Mouse (Mus musculus) megakaryocyte-erythroid progenitor cell, adult 5-6 weeks (primary cell): ENCODE data around the gene Dock3. TPM values are rescaled to one million over a fixed set of nuclear protein-coding genes. Genes with fewer than 3 reads are reported as not detected.

Experiments used
- ATAC-seq: replicated peaks from 2 replicates; pipeline ENCODE4 v1.8.0; 2016; ENCODE audit warnings: mild to moderate bottlenecking, inconsistent platforms; ENCODE audit not compliant: severe bottlenecking, poor library complexity, low FRiP score, low TSS enrichment
- total RNA-seq, 2 experiments: library from RNA; stranded (forward) in 1 of 2; stranded (reverse) in 1 of 2; fragments of 200-1000, 215-1000 nt in 1 of 2; fragments of >200 nt in 1 of 2; fragmentation: Nextera tagmentation in 1 of 2; gene quantifications; 2 replicates each; pipeline ENCODE4 v1.2.3; 2014 to 2017

Gene Dock3
- total RNA-seq (2014; fragmentation: Nextera tagmentation) = 0.09 TPM in 1 of 2 replicates, not detected in the other
- total RNA-seq (2017) = not detected in 2 replicates

- ATAC-seq = no peak
Measured at GRCm38 (mm10) chr9:107231539-107232139, at the start of gene Dock3. Gene Dock3, minus strand, starts transcription at chr9:107231909.

DNA sequence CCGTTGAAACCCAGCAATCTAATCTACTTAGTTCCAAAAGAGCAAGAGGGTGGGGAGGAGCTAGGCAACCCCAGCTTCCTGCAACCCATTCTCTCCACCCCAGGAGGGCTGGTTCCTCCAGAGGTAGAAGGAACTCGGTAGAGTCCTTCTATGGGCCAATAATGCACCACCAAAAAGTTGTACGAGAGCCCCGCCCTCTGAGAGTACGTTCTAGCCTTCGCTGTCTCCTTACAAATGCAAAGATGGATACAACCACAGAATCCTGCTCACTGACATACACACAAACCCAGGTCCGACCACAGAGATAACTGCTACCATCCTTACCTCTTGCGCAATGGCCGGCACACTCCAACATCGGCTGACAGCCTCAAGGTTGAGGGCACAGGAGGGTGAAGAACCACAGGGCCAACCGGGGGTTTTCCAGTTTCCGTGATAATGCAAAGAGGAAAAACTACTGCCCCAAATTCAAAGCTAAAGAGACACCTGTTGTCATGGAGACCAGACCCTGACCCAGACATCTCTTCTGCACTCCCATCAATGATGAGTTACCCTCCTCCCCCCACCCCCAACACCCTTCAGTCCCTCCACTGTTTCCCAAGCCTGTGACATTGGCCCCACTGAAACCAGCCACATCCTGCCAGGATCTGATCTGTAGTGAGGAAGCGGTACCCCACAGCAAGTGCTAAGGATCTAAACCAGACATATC lies 48.8 kb upstream of the Dock3 start:
- ATAC-seq = peak; percentile 65

GRCm38 (mm10) chr9:107279378-107280321 lies 47.9 kb upstream of the Dock3 start:
- peak; percentile 14; the same call in 1 of the 2 replicates for ATAC-seq

DNA sequence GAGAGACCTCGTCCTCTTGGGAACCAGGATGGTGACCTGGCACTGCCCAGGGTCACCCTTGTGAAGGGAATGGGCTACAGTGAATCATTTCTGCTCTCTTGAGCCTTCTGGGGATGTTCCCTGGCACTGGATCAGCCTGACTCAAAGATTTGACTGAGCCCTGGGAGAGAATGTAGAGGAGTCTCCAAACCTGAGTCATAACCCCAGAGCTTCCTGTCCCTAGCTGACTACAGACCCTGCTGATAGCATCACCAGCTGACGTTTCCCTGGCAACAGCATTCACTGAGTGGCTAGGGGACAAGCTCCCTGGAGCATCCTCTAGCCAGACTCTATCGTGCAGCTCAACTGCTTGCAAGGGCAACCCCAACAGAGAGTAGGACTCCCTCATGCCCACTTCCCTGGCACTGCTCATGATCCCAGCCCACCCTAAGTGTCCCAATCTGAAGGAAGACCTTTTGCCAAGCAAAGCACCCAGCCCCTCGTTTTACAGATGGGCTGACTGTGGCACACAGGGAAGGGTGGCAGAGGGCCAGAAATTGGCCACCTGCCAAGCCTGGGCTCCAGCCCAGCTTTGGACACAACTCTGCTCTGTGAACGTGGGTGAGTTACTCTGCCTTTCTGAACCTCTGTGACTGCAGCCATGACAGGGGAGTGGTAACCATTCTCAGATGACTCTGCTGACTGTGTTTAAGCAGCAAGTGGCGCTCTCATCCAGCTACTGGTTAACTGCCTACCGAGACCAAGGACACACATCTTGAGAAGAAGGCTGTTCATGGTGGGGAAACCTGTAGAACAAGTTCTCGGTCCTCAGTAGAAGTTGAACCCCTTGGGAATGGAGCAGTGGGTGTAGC lies 47.0 kb upstream of the Dock3 start:
- peak; percentile 23; the same call in 1 of the 2 replicates for ATAC-seq

DNA sequence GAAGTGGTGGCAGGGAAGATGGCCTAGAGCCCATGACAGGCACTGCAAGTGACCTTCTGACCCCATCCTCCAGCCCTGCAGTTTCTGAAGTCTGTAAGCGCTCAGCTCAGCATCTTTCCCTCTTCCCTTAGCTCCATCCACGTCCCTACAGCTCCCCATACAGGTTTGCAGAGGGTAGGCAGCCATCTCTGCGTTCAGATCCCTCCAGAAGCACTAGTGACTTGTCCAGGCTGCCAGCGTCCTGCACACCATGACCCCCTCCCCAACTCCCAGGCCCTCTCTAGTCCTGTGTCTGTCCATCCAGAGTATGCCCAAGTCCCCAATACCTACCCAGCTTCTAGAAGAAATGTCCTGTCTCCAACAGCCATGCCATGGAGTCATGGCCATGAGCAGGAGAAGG lies 46.4 kb upstream of the Dock3 start:
- no peak for ATAC-seq

GRCm38 (mm10) chr9:107277603-107278002 lies 45.9 kb upstream of the Dock3 start:
- no peak for ATAC-seq

- ATAC-seq = no peak
Measured at GRCm38 (mm10) chr9:107275710-107276109, 44.0 kb upstream of the Dock3 start.

DNA sequence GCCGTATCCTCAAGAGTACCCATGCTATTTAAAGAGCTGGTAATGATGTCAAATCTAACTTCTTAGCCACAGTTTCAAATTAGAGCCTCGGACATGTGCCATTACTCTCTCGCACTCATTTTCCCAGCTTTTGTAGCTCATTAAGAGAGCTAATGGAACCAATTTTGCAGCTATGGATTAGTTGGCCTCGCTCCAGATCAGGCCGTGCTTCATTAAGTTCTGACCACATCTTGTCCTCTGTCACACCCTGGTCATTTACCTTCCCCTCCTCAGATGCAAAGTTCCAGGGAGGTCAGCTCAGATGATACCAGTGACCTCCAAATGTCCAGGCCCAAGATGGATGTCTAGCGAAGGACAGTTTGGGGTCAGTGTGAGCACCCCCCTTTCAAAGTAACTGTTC lies 43.0 kb upstream of the Dock3 start:
- ATAC-seq = no peak

GRCm38 (mm10) chr9:107273184-107273583 lies 41.5 kb upstream of the Dock3 start:
- ATAC-seq = no peak

- peak; percentile 76 for ATAC-seq
Measured at GRCm38 (mm10) chr9:107272284-107272683, 40.6 kb upstream of the Dock3 start.

- ATAC-seq = no peak
Measured at GRCm38 (mm10) chr9:107271177-107271938, 39.6 kb upstream of the Dock3 start.

DNA sequence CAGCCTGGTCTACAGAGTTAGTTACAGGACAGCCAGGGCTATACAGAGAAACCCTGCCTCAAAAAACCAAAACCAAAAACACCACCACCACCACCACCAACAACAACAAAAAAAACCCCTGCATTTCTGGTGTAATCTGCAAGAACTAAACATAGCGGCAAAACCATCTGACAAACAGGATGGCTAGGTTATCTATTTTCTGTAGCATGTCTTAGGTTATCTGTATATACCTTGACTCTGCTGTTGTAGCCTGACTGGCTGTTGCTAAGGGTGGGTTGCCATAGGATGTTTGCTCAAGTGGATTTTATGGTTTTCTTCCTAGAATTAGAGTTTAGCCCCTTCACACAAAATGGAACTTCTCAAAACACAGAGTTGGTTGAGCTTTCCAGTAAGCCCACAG lies 38.1 kb upstream of the Dock3 start:
- no peak for ATAC-seq

GRCm38 (mm10) chr9:107267721-107268402 lies 36.2 kb upstream of the Dock3 start:
- ATAC-seq = no peak

DNA sequence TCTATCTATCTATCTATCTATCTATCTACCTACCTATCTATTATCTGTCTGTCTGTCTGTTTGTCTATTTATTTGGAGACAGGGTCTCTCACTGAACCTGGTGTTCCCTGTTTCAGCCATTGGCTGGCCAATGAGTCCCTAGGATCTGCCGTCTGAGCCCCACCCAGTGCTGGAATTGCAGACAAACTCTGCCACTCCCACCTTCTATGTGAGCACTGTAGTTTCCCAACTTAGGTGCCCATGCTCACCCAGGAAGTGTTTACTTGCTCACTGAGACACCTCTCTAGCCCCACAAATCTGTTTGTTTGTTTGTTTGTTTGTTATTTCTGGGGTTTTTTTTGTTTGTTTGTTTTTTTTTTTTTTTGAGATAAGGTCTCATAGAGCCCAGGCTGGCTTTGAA lies 35.3 kb upstream of the Dock3 start:
- ATAC-seq = no peak

GRCm38 (mm10) chr9:107264731-107265130 lies 33.0 kb upstream of the Dock3 start:
- no peak for ATAC-seq

GRCm38 (mm10) chr9:107263912-107264311 lies 32.2 kb upstream of the Dock3 start:
- ATAC-seq = no peak

DNA sequence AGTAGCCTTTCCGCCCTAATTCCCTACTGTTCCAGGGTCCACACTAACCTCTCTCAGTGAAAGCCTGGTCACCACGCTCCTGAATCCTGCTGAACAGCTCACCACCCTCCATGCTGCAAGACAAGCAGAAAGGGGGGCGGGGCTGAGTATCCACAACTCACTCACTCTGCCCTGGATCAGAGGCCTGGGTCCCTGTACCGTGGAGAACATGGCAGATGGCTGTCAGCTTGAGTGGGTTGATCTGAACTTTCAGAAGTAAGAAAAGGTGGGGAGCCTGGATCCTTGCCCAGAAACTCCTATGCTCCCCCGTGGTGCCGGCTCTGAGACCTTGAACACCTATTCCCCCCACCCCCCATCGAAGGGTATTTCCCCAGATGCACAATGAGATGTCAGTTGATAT lies 30.7 kb upstream of the Dock3 start:
- ATAC-seq = no peak

DNA sequence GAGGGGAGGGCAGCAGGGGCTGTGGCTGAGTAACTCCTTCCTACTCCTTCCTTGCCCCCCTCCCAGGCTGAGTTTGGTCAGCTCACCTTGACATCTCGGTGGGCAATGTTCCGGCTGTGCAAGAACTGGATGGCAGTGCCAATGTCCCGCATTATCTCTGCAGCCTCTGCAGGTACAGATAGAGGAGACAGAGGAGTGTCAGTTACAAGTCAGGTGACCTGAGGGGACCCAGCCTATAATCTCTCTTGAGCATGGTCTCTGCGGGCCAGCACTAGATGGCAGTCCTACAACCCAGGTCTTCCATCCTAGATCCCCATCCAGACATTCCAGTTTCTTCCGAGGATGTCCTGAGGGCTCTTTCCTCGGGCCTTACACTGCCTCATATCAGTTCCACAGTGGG lies 30.1 kb upstream of the Dock3 start:
- peak; percentile 64; the same call in 1 of the 2 replicates for ATAC-seq
